Mouse (Mus musculus): ENCODE results near the gene Srpr. TPM values are rescaled to one million over a fixed set of nuclear protein-coding genes. Genes with fewer than 3 reads are reported as not detected.

Srpr gene
- polyA plus RNA-seq, 2 experiments: 28.8 to 53.8 TPM

GRCm38 (mm10) chr9:35278451-35278850 is 78.5 kb downstream of the Srpr start:
- H3K4me3 ChIP-seq (ENCODE audit: insufficient read depth in 1 of 2, low read depth in 2 of 2, low read length in 2 of 2): no peak overlapping the region
- no peak overlapping the region for H3K27ac ChIP-seq
- TF ChIP-seq EP300 (IDR thresholded peaks at IDR 0.05; ENCODE audit: low read depth) (no peak), CTCF (IDR thresholded peaks at IDR 0.05; ENCODE audit: low read depth) (no peak)
- H3K4me2 ChIP-seq (ENCODE audit: low read depth): no peak overlapping the region
- no peak overlapping the region for H3K9ac ChIP-seq (replicated peaks)
- DNase-seq (ENCODE audit: low read depth in 3 of 3, low spot score in 3 of 3) (no peak), ATAC-seq (ENCODE audit: insufficient read depth) (no peak)
- no peaks in the 10 kb centered on the region for H3K4me1 ChIP-seq (replicated peaks; ENCODE audit: control insufficient read depth in 2 of 2, insufficient read depth in 2 of 2, low read length in 1 of 2)
- H3K9me3 ChIP-seq (ENCODE audit: control insufficient read depth, low read length): no peaks in the 10 kb centered on the region
- H3K27me3 ChIP-seq (ENCODE audit: control insufficient read depth, insufficient read depth, low read length): no peaks in the 10 kb centered on the region
- H3K36me3 ChIP-seq (replicated peaks; ENCODE audit: control insufficient read depth, insufficient read depth, low read depth): peaks cover 14% of the 10 kb centered on the region
- WGBS (ENCODE audit: insufficient replicate concordance): 71% methylated on average over 4 of the region's 4 CpGs

DNA sequence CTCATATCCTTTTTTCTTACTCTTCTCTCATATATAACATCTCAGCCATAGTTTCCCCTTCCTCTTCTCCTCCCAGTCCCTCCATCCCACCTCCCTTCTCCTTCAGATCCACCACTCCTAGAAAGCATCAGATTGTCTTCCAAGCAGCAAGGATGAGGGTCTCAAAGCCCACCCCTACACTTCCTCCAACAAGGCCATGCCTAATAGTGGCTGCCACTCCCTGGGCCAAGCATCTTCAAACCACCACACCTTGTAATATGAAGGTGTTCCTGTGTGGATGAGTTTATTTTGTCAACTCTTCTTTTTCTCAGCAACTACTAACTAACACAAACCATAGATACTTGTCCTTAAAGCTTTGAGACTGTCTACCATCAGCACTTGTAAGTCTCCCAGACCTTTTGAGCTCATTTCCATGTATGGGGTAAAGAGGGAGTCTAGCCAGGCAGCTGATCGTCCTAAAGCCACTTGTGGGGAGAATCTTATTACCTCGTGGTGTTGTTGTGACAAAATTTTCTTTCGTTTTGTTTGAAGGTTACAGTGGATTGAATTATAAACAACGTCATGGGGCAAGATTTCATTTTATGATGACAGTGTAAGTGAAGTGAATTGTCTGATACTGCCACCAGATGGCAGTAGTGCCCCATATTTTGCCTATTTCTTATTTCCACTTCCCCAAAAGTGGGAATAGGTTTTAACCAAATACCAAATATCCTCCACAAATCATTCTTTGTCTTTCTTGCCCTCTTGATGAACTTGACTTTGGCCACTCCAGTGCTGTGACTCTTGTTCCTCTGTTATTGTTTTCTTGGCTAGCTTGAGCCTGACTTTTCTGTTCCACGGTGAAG is 82.3 kb downstream of the Srpr start:
- no peaks in the 10 kb centered on the region for H3K9me3 ChIP-seq (ENCODE audit: control insufficient read depth, low read length)
- H3K4me1 ChIP-seq (replicated peaks; ENCODE audit: control insufficient read depth in 2 of 2, insufficient read depth in 2 of 2, low read length in 1 of 2): no peaks in the 10 kb centered on the region
- no peak overlapping the region for H3K9ac ChIP-seq (replicated peaks)
- H3K36me3 ChIP-seq (replicated peaks; ENCODE audit: control insufficient read depth, insufficient read depth, low read depth): no peaks in the 10 kb centered on the region; the same call in 1 of the 2 replicates
- H3K27me3 ChIP-seq (ENCODE audit: control insufficient read depth, insufficient read depth, low read length): no peaks in the 10 kb centered on the region
- H3K27ac ChIP-seq: no peak overlapping the region
- ATAC-seq (ENCODE audit: insufficient read depth): no peak
- TF ChIP-seq EP300 (IDR thresholded peaks at IDR 0.05; ENCODE audit: low read depth) (no peak), CTCF (IDR thresholded peaks at IDR 0.05; ENCODE audit: low read depth) (peak; percentile 72)
- H3K4me3 ChIP-seq (ENCODE audit: insufficient read depth in 1 of 2, low read depth in 2 of 2, low read length in 2 of 2): no peak overlapping the region
- H3K4me2 ChIP-seq (ENCODE audit: low read depth): no peak overlapping the region
- DNase-seq (ENCODE audit: low read depth in 3 of 3, low spot score in 3 of 3): no peak
- WGBS (ENCODE audit: insufficient replicate concordance): 20% methylated on average over 5 of the region's 5 CpGs

DNA sequence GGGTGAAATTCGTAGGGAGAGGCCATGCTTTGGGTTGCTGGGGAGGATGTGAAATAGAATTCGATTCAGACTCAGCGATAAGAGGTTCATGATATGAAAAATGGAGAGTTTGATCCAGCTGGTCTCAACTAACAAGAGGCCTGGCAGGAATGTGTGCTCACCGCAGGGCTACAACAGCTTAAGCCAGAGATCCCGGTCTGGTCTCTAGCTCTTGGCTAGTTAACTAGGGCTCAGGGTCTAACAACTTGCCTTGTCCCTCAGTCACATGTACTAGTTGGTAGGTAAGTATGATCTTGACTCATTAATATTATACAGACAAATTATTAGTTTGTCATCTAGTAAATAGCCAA is 82.9 kb downstream of the Srpr start:
- H3K36me3 ChIP-seq (replicated peaks; ENCODE audit: control insufficient read depth, insufficient read depth, low read depth): no peaks in the 10 kb centered on the region; the same call in 1 of the 2 replicates
- H3K27me3 ChIP-seq (ENCODE audit: control insufficient read depth, insufficient read depth, low read length): no peaks in the 10 kb centered on the region
- WGBS (ENCODE audit: insufficient replicate concordance): 67% methylated on average over 5 of the region's 5 CpGs
- no peak overlapping the region for H3K4me3 ChIP-seq (ENCODE audit: insufficient read depth in 1 of 2, low read depth in 2 of 2, low read length in 2 of 2)
- H3K27ac ChIP-seq: no peak overlapping the region
- H3K9me3 ChIP-seq (ENCODE audit: control insufficient read depth, low read length): no peaks in the 10 kb centered on the region
- H3K9ac ChIP-seq (replicated peaks): no peak overlapping the region
- ATAC-seq (ENCODE audit: insufficient read depth) (no peak), DNase-seq (ENCODE audit: low read depth in 3 of 3, low spot score in 3 of 3) (no peak)
- H3K4me2 ChIP-seq (ENCODE audit: low read depth): no peak overlapping the region
- no peaks in the 10 kb centered on the region for H3K4me1 ChIP-seq (replicated peaks; ENCODE audit: control insufficient read depth in 2 of 2, insufficient read depth in 2 of 2, low read length in 1 of 2)
- no peak for TF ChIP-seq EP300 (IDR thresholded peaks at IDR 0.05; ENCODE audit: low read depth)
- TF ChIP-seq CTCF (IDR thresholded peaks at IDR 0.05; ENCODE audit: low read depth): no peak

DNA sequence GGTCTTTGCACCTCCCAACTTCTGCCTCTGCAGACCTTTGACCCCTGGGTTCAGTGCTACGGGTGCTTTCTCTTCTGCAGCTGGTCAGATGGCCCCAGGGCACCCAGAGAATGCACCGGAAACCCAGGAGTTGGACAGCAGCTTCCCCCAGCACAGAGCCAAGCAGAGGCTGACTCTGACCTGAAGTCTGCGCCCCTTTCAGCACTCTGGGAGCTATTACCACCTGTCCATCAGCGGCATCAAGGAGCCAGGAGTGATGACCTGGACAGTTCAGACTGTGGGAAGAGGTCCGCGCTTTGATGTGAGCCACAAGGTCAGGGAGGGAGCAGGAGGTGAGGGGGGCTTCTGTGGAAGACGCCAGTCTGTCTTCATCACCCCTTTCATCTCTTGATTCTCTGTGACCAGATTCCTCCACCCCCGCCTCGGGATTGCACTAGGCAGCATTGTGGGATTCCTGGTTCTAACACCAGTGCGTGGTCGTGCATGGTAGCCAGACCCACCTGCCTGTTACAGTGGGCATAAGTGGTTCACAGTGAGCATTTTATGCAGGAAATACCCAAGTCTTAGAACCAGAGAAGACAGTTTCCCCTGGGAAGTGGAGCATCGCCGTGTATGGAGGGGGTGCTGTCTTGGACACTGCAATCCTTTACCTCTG is 83.6 kb downstream of the Srpr start:
- DNase-seq (ENCODE audit: low read depth in 3 of 3, low spot score in 3 of 3) (no peak), ATAC-seq (ENCODE audit: insufficient read depth) (no peak)
- Histone ChIP-seq H3K9ac (replicated peaks) (no peak overlapping the region), H3K36me3 (replicated peaks; ENCODE audit: control insufficient read depth, insufficient read depth, low read depth) (no peaks in the 10 kb centered on the region), H3K4me1 (replicated peaks; ENCODE audit: control insufficient read depth in 2 of 2, insufficient read depth in 2 of 2, low read length in 1 of 2) (no peaks in the 10 kb centered on the region), H3K4me2 (ENCODE audit: low read depth) (no peak overlapping the region), H3K27me3 (ENCODE audit: control insufficient read depth, insufficient read depth, low read length) (no peaks in the 10 kb centered on the region), H3K9me3 (ENCODE audit: control insufficient read depth, low read length) (no peaks in the 10 kb centered on the region), H3K4me3 (ENCODE audit: insufficient read depth in 1 of 2, low read depth in 2 of 2, low read length in 2 of 2) (no peak overlapping the region), H3K27ac (no peak overlapping the region)
- WGBS (ENCODE audit: insufficient replicate concordance): 69% methylated on average over 13 of the region's 13 CpGs
- TF ChIP-seq CTCF (IDR thresholded peaks at IDR 0.05; ENCODE audit: low read depth) (no peak), EP300 (IDR thresholded peaks at IDR 0.05; ENCODE audit: low read depth) (no peak)

DNA sequence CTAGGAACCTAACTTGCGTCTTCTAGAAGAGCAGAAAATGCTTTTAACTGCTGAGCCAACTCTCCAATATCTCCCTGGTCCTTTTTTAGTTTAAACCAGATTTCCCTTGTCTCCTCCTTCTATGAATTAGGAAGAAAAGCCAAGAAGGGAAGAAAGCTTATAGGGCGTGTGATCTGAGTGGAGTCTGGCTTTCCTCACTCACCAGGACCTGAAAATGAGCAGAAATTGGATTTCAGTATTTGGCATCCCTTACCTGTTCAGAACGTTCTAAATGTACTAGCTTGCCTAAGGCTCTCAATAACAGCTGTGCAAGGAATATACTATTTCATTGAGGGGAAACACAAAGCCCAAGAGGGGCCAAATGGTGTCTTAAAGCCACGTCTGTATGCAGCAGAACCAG is 84.4 kb downstream of the Srpr start:
- ATAC-seq (ENCODE audit: insufficient read depth) (no peak), DNase-seq (ENCODE audit: low read depth in 3 of 3, low spot score in 3 of 3) (no peak)
- H3K36me3 ChIP-seq (replicated peaks; ENCODE audit: control insufficient read depth, insufficient read depth, low read depth): no peaks in the 10 kb centered on the region

More for the DNA sequence above, 84.4 kb downstream of the Srpr start:
- TF ChIP-seq CTCF (IDR thresholded peaks at IDR 0.05; ENCODE audit: low read depth) (no peak), EP300 (IDR thresholded peaks at IDR 0.05; ENCODE audit: low read depth) (no peak)
- no peaks in the 10 kb centered on the region for H3K27me3 ChIP-seq (ENCODE audit: control insufficient read depth, insufficient read depth, low read length)
- H3K4me1 ChIP-seq (replicated peaks; ENCODE audit: control insufficient read depth in 2 of 2, insufficient read depth in 2 of 2, low read length in 1 of 2): no peaks in the 10 kb centered on the region
- no peak overlapping the region for H3K9ac ChIP-seq (replicated peaks)
- WGBS (ENCODE audit: insufficient replicate concordance): 59% methylated on average over 4 of the region's 4 CpGs
- no peak overlapping the region for H3K4me2 ChIP-seq (ENCODE audit: low read depth)
- no peak overlapping the region for H3K4me3 ChIP-seq (ENCODE audit: insufficient read depth in 1 of 2, low read depth in 2 of 2, low read length in 2 of 2)
- no peaks in the 10 kb centered on the region for H3K9me3 ChIP-seq (ENCODE audit: control insufficient read depth, low read length)
- no peak overlapping the region for H3K27ac ChIP-seq

All from liver, embryonic 14.5 days (tissue).